Mouse (Mus musculus): ENCODE measurements at regions not wholly inside any gene's neighbourhood (a gene's known extent, or its start where the extent isn't known, plus 50 kb on each side); places are given as distances from the start of the nearest gene placed in this dataset.

DNA sequence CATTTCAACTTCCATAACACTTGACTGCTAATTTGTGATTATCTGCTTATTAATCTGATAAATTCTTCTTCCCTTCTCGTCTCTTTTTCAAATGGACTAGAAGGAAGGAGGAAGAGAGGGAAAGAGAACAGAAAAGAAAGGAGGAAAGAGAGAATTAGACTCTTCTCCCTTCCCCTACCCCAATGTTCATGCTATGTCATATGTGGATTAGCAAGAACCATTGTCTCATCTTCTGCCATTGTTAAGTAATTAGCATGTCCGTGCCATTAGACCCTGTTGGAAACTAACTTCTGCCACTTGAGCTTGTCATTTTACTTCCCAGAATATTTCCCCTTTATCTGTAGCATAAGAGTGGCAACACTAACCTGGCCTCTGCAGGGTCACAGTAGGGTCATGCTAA is 78.8 kb upstream of the Serbp1 start:
- Histone ChIP-seq H3K27me3 (replicated peaks; ENCODE audit: control insufficient read depth, insufficient read depth, low read length) (no peaks in the 10 kb centered on the region), H3K9me3 (ENCODE audit: control insufficient read depth, low read length) (no peaks in the 10 kb centered on the region), H3K36me3 (ENCODE audit: control insufficient read depth, insufficient read depth, low read length) (no peaks in the 10 kb centered on the region), H3K4me3 (ENCODE audit: low read length) (no peak overlapping the region), H3K4me2 (ENCODE audit: low read depth, low read length) (no peak overlapping the region), H3K27ac (ENCODE audit: low read length) (no peak overlapping the region), H3K9ac (ENCODE audit: low read depth, low read length) (no peak overlapping the region), H3K4me1 (ENCODE audit: control insufficient read depth, insufficient read depth, low read length) (no peaks in the 10 kb centered on the region)
- 21% methylated on average over 2 of the region's 2 CpGs for WGBS
- ATAC-seq, result no peak

DNA sequence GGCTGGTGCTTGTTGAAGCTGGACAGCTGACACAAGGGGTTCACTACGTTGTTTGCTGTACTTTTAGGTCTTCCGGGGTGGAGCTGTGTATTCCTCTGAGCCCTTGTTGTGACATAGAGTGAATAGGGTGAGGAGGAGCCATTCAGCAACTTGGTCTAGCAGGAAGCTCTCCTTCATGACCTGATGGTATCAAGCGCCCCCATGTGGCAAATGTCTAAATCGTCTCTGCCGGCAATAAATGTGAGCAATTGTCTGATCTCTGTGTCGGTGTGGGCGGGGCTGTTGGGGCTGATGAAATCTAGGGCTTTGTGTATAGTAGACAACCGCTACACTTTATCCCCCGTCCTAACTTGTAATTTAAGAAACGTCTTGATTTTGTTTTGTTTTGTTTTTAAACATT is 79.2 kb upstream of the Serbp1 start:
- Histone ChIP-seq H3K9me3 (ENCODE audit: control insufficient read depth, low read length) (no peaks in the 10 kb centered on the region), H3K4me2 (ENCODE audit: low read depth, low read length) (peak overlapping the region; percentile 37; the same call in 1 of the 2 replicates), H3K9ac (ENCODE audit: low read depth, low read length) (peak overlapping the region; percentile 30; the same call in 1 of the 2 replicates), H3K27ac (ENCODE audit: low read length) (no peak overlapping the region), H3K4me3 (ENCODE audit: low read length) (no peak overlapping the region), H3K4me1 (ENCODE audit: control insufficient read depth, insufficient read depth, low read length) (no peaks in the 10 kb centered on the region), H3K36me3 (ENCODE audit: control insufficient read depth, insufficient read depth, low read length) (no peaks in the 10 kb centered on the region), H3K27me3 (replicated peaks; ENCODE audit: control insufficient read depth, insufficient read depth, low read length) (no peaks in the 10 kb centered on the region)
- WGBS, result under 1% methylated on average over 10 of the region's 10 CpGs
- ATAC-seq, result peak; percentile 83

DNA sequence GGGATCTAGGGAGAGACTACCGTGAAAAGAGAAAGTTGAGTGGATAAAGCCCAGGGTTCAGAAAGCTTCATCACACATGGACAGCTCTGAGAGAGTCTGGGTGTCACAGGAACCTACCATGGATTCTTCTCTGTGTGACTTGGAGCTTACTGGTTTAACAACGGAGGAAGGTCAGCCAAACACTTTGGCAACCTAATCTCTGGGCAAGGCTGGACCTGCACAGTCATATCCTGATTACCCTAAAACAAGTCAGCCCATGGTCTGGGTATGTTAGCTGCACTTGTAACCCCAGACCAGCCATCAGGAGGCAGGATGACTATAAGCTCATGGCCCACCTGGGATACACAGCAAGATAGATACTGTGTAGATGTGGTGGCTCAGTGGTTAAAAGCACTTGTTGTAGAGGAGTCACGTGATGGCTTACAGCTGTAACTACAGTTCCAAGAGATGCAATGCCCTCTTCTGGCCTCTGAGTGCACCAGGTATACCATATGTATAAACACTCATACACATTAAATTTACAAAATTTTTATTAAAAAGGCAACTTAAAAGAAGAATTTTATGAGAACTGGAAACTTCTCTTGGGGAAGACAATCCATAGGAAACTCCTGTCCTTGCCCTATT is 85.0 kb upstream of the Serbp1 start:
- Histone ChIP-seq H3K4me2 (ENCODE audit: low read depth, low read length) (no peak overlapping the region), H3K4me1 (ENCODE audit: control insufficient read depth, insufficient read depth, low read length) (no peaks in the 10 kb centered on the region), H3K27ac (ENCODE audit: low read length) (no peak overlapping the region), H3K27me3 (replicated peaks; ENCODE audit: control insufficient read depth, insufficient read depth, low read length) (no peaks in the 10 kb centered on the region), H3K9me3 (ENCODE audit: control insufficient read depth, low read length) (no peaks in the 10 kb centered on the region), H3K9ac (ENCODE audit: low read depth, low read length) (no peak overlapping the region), H3K36me3 (ENCODE audit: control insufficient read depth, insufficient read depth, low read length) (no peaks in the 10 kb centered on the region), H3K4me3 (ENCODE audit: low read length) (no peak overlapping the region)
- no peak for ATAC-seq
- WGBS, result 78% methylated on average over 3 of the region's 3 CpGs

DNA sequence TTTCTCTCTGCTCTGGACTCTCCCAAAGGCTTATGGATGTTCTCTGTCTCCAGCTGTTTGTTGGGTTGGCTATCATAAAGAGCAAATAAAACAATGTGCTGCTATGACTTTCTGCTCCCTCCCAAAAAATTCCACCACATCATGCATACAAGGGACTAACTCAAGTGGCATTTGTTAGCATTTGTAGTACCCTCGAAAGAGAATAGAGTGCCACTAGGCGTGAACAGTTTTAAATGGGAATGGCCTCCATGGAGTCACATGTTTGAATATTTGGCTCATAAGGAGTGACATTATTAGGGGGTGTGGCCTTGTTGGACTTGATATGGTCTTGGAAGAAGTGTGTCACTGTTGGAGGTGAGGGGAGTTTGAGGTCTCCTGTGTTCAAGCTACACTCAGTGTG is 86.5 kb upstream of the Serbp1 start:
- no peak overlapping the region for H3K9ac ChIP-seq (ENCODE audit: low read depth, low read length)
- WGBS, result 95% methylated on average over 2 of the region's 2 CpGs
- ATAC-seq, result no peak
- no peaks in the 10 kb centered on the region for H3K9me3 ChIP-seq (ENCODE audit: control insufficient read depth, low read length)
- no peaks in the 10 kb centered on the region for H3K27me3 ChIP-seq (replicated peaks; ENCODE audit: control insufficient read depth, insufficient read depth, low read length)
- 0 out of 2 replicates have a peak, but pooled peaks cover 2% of the 10 kb centered on the region for H3K4me1 ChIP-seq (ENCODE audit: control insufficient read depth, insufficient read depth, low read length)
- no peaks in the 10 kb centered on the region for H3K36me3 ChIP-seq (ENCODE audit: control insufficient read depth, insufficient read depth, low read length)
- no peak overlapping the region for H3K4me2 ChIP-seq (ENCODE audit: low read depth, low read length)
- H3K27ac ChIP-seq (ENCODE audit: low read length), result no peak overlapping the region
- no peak overlapping the region for H3K4me3 ChIP-seq (ENCODE audit: low read length)

DNA sequence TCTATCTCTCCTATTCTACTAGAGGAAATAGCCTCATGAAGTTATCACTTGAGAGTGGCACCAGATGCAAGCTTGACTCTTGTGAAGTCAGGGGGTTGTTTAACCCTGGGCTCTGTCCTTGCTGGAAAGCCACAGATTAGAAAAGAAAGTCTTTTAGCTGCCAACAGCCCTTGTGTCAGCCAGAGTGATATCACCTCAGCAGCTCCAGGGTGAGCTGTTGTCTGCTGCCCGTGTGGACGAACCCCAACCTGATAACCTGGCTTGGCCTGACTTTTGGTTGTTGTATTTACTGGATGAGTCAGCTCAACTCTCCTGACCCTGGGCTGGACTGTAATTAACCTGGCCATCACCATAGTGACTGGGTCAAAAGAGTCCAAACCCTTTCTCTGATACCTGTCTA is 88.6 kb upstream of the Serbp1 start:
- no peak overlapping the region for H3K4me2 ChIP-seq (ENCODE audit: low read depth, low read length)
- peaks cover 13% of the 10 kb centered on the region; the same call in 1 of the 2 replicates for H3K4me1 ChIP-seq (ENCODE audit: control insufficient read depth, insufficient read depth, low read length)
- H3K27ac ChIP-seq (ENCODE audit: low read length), result no peak overlapping the region
- ATAC-seq, result peak; percentile 41; the same call in 1 of the 2 replicates
- H3K36me3 ChIP-seq (ENCODE audit: control insufficient read depth, insufficient read depth, low read length), result no peaks in the 10 kb centered on the region
- no peak overlapping the region for H3K9ac ChIP-seq (ENCODE audit: low read depth, low read length)
- no peak overlapping the region for H3K4me3 ChIP-seq (ENCODE audit: low read length)
- H3K9me3 ChIP-seq (ENCODE audit: control insufficient read depth, low read length), result no peaks in the 10 kb centered on the region
- 50% methylated on average over 2 of the region's 2 CpGs for WGBS
- H3K27me3 ChIP-seq (replicated peaks; ENCODE audit: control insufficient read depth, insufficient read depth, low read length), result no peaks in the 10 kb centered on the region

DNA sequence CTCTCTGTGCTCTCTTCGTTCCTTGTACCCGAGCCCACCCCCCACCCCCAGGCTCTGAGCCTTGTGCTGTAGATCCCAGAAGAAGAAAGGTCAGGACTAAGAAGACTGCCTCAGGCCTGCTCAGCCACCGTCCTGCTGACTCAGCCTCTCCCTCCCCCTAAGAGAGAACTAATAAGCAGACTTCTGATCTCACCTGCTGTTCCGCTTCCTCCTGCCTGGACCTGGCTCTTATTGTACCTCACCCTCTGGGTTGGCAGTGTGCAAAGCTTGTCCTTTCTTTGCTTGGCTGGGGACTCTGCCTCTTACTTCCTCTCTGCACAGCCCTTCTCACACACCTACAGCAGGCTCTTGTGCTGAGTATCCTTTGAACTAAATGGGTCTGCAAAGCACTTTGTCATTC is 91.3 kb upstream of the Serbp1 start:
- peak; percentile 88 for ATAC-seq
- H3K4me1 ChIP-seq (ENCODE audit: control insufficient read depth, insufficient read depth, low read length), result peaks cover 15% of the 10 kb centered on the region
- peak overlapping the region; percentile 6; the same call in 1 of the 2 replicates for H3K9ac ChIP-seq (ENCODE audit: low read depth, low read length)
- no peak overlapping the region for H3K4me3 ChIP-seq (ENCODE audit: low read length)
- H3K27ac ChIP-seq (ENCODE audit: low read length), result peak overlapping the region; percentile 85
- H3K4me2 ChIP-seq (ENCODE audit: low read depth, low read length), result no peak overlapping the region
- no peaks in the 10 kb centered on the region for H3K36me3 ChIP-seq (ENCODE audit: control insufficient read depth, insufficient read depth, low read length)
- WGBS, result 17% methylated on average over 4 of the region's 4 CpGs
- no peaks in the 10 kb centered on the region for H3K9me3 ChIP-seq (ENCODE audit: control insufficient read depth, low read length)
- no peaks in the 10 kb centered on the region for H3K27me3 ChIP-seq (replicated peaks; ENCODE audit: control insufficient read depth, insufficient read depth, low read length)

DNA sequence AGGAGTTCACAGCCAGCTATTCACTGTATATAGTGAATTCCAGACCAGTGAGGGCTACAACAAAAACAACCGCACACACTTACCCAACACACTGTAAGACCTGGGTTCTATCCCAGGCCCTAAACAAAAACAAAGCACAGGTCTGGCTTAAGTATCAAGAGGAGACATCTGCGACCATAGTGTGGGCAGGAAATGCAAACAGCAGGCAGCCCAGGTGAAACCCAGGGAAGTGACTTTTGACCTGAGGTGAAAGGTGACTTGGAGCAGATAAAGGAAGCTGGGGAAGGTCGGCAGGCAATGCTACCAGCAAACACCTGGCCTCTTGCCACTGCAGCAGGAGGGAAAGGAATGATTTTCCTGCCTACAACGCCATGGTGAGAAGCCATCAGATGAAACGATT is 92.0 kb upstream of the Serbp1 start:
- 34% methylated on average over 5 of the region's 5 CpGs for WGBS
- H3K9ac ChIP-seq (ENCODE audit: low read depth, low read length), result no peak overlapping the region
- H3K4me1 ChIP-seq (ENCODE audit: control insufficient read depth, insufficient read depth, low read length), result peaks cover 16% of the 10 kb centered on the region
- no peaks in the 10 kb centered on the region for H3K9me3 ChIP-seq (ENCODE audit: control insufficient read depth, low read length)
- H3K4me2 ChIP-seq (ENCODE audit: low read depth, low read length), result no peak overlapping the region
- no peaks in the 10 kb centered on the region for H3K27me3 ChIP-seq (replicated peaks; ENCODE audit: control insufficient read depth, insufficient read depth, low read length)
- ATAC-seq, result no peak
- no peaks in the 10 kb centered on the region for H3K36me3 ChIP-seq (ENCODE audit: control insufficient read depth, insufficient read depth, low read length)
- no peak overlapping the region for H3K4me3 ChIP-seq (ENCODE audit: low read length)
- H3K27ac ChIP-seq (ENCODE audit: low read length), result peak overlapping the region; percentile 85

DNA sequence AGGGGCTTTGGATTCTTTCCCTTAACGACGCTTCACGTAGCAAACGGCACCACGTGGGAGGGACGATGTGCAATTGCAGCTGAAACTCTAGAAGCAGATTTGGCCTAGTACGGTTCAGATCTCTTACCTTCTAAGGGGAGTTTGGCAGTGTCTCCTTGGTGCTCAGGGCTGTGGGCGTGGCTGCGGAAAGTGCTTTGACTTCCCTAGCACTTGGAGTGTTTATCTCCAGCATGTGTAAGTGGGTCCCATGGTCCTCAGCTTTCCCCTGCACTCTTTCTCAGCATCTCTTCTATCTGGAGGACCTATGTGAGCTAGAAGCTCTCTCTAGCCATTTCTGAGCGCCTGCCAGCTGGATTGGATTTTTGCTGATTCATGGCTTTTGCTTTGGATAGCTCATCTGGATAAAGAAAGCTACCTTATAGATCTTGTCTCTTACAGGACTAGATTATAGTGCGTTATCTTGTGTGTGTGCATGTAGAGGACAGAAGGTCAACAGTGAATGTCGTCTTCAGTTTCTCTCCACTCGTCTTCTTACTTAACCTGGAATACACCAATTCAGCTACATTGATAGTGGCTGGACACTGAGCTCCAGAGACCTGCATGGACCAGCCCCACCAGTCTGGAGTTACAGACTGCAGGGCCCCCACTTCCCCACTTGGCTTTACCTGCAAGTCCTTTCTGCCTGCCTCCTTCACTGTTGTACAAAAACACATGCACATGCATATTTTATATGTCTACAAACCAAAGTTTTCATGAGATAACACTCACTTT is 92.8 kb upstream of the Serbp1 start:
- Histone ChIP-seq H3K4me2 (ENCODE audit: low read depth, low read length) (no peak overlapping the region), H3K9me3 (ENCODE audit: control insufficient read depth, low read length) (no peaks in the 10 kb centered on the region), H3K36me3 (ENCODE audit: control insufficient read depth, insufficient read depth, low read length) (no peaks in the 10 kb centered on the region), H3K27me3 (replicated peaks; ENCODE audit: control insufficient read depth, insufficient read depth, low read length) (no peaks in the 10 kb centered on the region), H3K4me3 (ENCODE audit: low read length) (no peak overlapping the region), H3K4me1 (ENCODE audit: control insufficient read depth, insufficient read depth, low read length) (peaks cover 18% of the 10 kb centered on the region), H3K9ac (ENCODE audit: low read depth, low read length) (no peak overlapping the region), H3K27ac (ENCODE audit: low read length) (peak overlapping the region; percentile 35; the same call in 1 of the 2 replicates)
- WGBS, result 52% methylated on average over 13 of the region's 13 CpGs
- no peak for ATAC-seq

DNA sequence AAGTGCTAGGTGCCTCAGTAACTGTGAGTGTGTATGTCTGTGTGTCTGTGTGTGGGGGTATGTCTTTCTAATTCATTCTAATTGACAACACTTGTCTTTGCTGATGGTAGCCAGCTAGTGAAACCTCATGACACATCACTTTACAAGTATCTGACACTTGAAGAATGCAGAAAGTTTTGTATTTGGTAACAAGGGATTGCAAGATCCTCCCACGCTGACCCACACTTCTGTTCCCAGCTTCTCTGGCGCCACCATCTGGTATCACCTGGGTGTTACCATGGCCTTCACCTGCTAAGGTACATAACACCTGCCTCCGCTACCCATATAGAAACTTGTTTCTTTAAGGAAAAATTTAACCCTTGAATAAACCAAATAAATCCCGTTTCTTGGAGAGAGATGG is 95.8 kb upstream of the Serbp1 start:
- Histone ChIP-seq H3K27ac (ENCODE audit: low read length) (no peak overlapping the region), H3K27me3 (replicated peaks; ENCODE audit: control insufficient read depth, insufficient read depth, low read length) (no peaks in the 10 kb centered on the region), H3K9me3 (ENCODE audit: control insufficient read depth, low read length) (no peaks in the 10 kb centered on the region), H3K4me1 (ENCODE audit: control insufficient read depth, insufficient read depth, low read length) (peaks cover 34% of the 10 kb centered on the region), H3K4me3 (ENCODE audit: low read length) (no peak overlapping the region), H3K9ac (ENCODE audit: low read depth, low read length) (no peak overlapping the region), H3K4me2 (ENCODE audit: low read depth, low read length) (no peak overlapping the region), H3K36me3 (ENCODE audit: control insufficient read depth, insufficient read depth, low read length) (no peaks in the 10 kb centered on the region)
- no peak for ATAC-seq
- 35% methylated on average over 4 of the region's 4 CpGs for WGBS
